Mouse (Mus musculus) heart, embryonic 10.5 days (tissue): ENCODE results near the gene Alg10b. TPM values are rescaled to one million over a fixed set of nuclear protein-coding genes. Genes with fewer than 3 reads are reported as not detected.
"Not testable (repeated sequence)": the region's sequence is repeated elsewhere in the genome, so short reads cannot be mapped to it uniquely, and the experiment has no call there.

Experiments
- DNase-seq: peaks from one replicate; pipeline ENCODE4 v3.0.0-alpha.2; 2017; ENCODE audit warnings: low spot score
- H3K27ac ChIP-seq: fragments of 300-500 bp; sonication (generic); 2 replicates; pipeline ENCODE4 v1.5.1; 2016; ENCODE audit warnings: mild to moderate bottlenecking
- H3K27me3 ChIP-seq: fragments of 300-500 bp; sonication (generic); 2 replicates; pipeline ENCODE4 v1.6.1; 2016; ENCODE audit warnings: mild to moderate bottlenecking; ENCODE audit not compliant: poor library complexity, insufficient read depth, severe bottlenecking
- H3K36me3 ChIP-seq: fragments of 300-500 bp; sonication (generic); 2 replicates; pipeline ENCODE4 v1.6.1; 2016; ENCODE audit warnings: mild to moderate bottlenecking, moderate library complexity
- H3K4me1 ChIP-seq: fragments of 300-500 bp; sonication (generic); 2 replicates; pipeline ENCODE4 v1.6.1; 2016; ENCODE audit warnings: mild to moderate bottlenecking
- H3K4me3 ChIP-seq: fragments of 300-500 bp; sonication (generic); 2 replicates; pipeline ENCODE4 v1.5.1; 2016; ENCODE audit warnings: mild to moderate bottlenecking, moderate library complexity
- H3K9me3 ChIP-seq: fragments of 300-500 bp; sonication (generic); 2 replicates; pipeline ENCODE4 v1.6.1; 2016; ENCODE audit warnings: mild to moderate bottlenecking, moderate library complexity
- WGBS: fragments of 180-500 bp; shearing (Covaris S2); methylation state at CpG from one replicate; pipeline ENCODE4 v1.1.7; 2016; 5-methylcytosine and 5-hydroxymethylcytosine counted together
- polyA plus RNA-seq: library from polyadenylated mRNA; unstranded; fragments of >200 nt; fragmentation: Nextera tagmentation; extraction: Ambion mirVana; gene quantifications from 2 replicates; pipeline ENCODE4 v1.2.1, GENCODE M21; 2016

Alg10b gene
- polyA plus RNA-seq: 22.2 and 23.0 TPM in 2 replicates

GRCm38 (mm10) chr15:90223969-90224750, at the start of gene Alg10b:
Alg10b (plus strand) TSS chr15:90224311.
- peaks cover 27% of the 10 kb centered on the region for H3K36me3 ChIP-seq
- peak within 1 kb of the TSS; percentile 90 for H3K4me3 ChIP-seq
- WGBS: under 1% methylated on average over 52 of the region's 59 CpGs
- no peaks in the 10 kb centered on the region for H3K9me3 ChIP-seq
- peaks cover 9% of the 10 kb centered on the region; the same call in 1 of the 2 replicates for H3K4me1 ChIP-seq
- peak within 1 kb of the TSS; percentile 95 for H3K27ac ChIP-seq
- peak; percentile 97 for DNase-seq
- H3K27me3 ChIP-seq: no peaks in the 10 kb centered on the region

DNA sequence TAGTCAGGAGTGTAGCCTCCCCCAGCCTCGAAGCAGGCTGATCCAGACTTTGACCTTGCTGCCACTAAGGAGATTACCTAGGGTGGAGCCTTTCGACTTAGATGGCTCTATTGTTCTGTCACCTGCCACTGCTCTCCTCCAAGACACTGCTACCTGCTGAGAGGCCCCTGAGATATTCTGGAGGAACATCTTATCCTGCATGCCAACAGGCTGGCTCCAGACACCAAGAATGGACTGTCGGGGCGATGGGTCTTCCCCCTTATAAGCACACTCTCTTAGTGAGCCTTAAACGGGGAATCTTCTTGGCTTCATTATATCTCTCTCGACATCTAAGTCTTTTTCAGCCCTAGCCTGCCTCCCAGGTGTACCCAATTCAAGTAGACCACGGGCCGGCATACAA, 41.0 kb upstream of the Alg10b start:
- DNase-seq, H3K36me3 ChIP-seq, H3K27ac ChIP-seq, H3K27me3 ChIP-seq, H3K4me1 ChIP-seq, H3K4me3 ChIP-seq, H3K9me3 ChIP-seq: not testable (repeated sequence)
- 72% methylated on average over 8 of the region's 8 CpGs for WGBS

- H3K9me3 ChIP-seq: no peaks in the 10 kb centered on the region
- no peak overlapping the region for H3K4me3 ChIP-seq
- no peaks in the 10 kb centered on the region for H3K4me1 ChIP-seq
- H3K36me3 ChIP-seq: no peaks in the 10 kb centered on the region
- 87% methylated on average over 6 of the region's 6 CpGs for WGBS
- no peak overlapping the region for H3K27ac ChIP-seq
- no peaks in the 10 kb centered on the region for H3K27me3 ChIP-seq
- no peak for DNase-seq
Observed at GRCm38 (mm10) chr15:90183511-90183910, 40.6 kb upstream of the Alg10b start.

GRCm38 (mm10) chr15:90184743-90185142, 39.4 kb upstream of the Alg10b start:
- H3K4me3 ChIP-seq: no peak overlapping the region
- no peak for DNase-seq
- H3K36me3 ChIP-seq: no peaks in the 10 kb centered on the region
- no peaks in the 10 kb centered on the region for H3K4me1 ChIP-seq
- no peaks in the 10 kb centered on the region for H3K9me3 ChIP-seq
- no peaks in the 10 kb centered on the region for H3K27me3 ChIP-seq
- WGBS: 59% methylated on average over 3 of the region's 3 CpGs
- H3K27ac ChIP-seq: no peak overlapping the region

DNA sequence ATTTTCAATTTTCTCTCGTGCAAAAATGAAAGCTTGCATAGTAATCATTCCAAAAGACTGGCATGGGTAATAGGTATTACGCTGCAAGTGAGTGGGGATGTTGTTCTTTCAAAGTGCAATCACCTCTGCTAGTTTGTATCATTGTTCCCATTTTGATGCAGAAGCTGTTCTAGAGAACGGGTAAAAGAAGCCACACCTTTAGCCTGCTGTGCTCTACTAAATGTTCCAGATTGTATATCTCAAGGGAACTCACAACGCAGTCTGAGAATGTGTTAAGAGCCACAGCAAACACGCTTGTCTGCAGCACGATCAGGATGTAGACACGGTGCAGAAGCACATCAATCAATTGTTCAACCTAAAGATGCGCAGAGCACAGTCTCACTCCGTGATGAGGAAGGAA, 34.6 kb upstream of the Alg10b start:
- H3K4me3 ChIP-seq: no peak overlapping the region
- H3K4me1 ChIP-seq: no peaks in the 10 kb centered on the region
- no peak overlapping the region for H3K27ac ChIP-seq
- H3K36me3 ChIP-seq: no peaks in the 10 kb centered on the region
- no peaks in the 10 kb centered on the region for H3K27me3 ChIP-seq
- no peaks in the 10 kb centered on the region for H3K9me3 ChIP-seq
- no peak for DNase-seq
- WGBS: 77% methylated on average over 9 of the region's 9 CpGs

GRCm38 (mm10) chr15:90213946-90214345, 10.2 kb upstream of the Alg10b start:
- DNase-seq: no peak
- 82% methylated on average over 8 of the region's 8 CpGs for WGBS
- H3K36me3 ChIP-seq: no peaks in the 10 kb centered on the region
- H3K27me3 ChIP-seq: no peaks in the 10 kb centered on the region
- H3K9me3 ChIP-seq: no peaks in the 10 kb centered on the region
- no peaks in the 10 kb centered on the region for H3K4me1 ChIP-seq
- H3K27ac ChIP-seq: no peak overlapping the region
- H3K4me3 ChIP-seq: no peak overlapping the region

DNA sequence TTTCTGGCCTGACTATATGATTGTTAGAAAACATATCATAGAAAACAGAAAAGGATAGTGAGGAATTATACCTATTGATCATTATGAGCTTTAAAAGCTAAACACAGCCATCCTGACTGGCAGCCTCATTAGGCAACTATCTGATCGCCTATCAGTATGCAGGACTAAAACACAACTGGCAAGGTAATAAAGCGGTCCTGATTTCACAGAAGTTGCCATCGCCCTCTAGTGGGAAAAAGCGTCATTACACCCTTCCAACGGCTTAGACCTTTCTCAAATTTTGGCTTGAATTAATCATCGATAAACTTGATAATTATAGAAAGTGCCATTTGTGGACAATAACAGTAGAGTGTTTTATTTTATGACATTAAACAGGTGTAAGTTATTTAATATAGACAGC, 9.2 kb upstream of the Alg10b start:
- Histone ChIP-seq H3K4me3 (no peak overlapping the region), H3K27ac (no peak overlapping the region), H3K36me3 (no peaks in the 10 kb centered on the region), H3K9me3 (no peaks in the 10 kb centered on the region), H3K27me3 (no peaks in the 10 kb centered on the region), H3K4me1 (no peaks in the 10 kb centered on the region)
- 18% methylated on average over 6 of the region's 6 CpGs for WGBS
- DNase-seq: no peak

GRCm38 (mm10) chr15:90225058-90225575, 1.0 kb downstream of the Alg10b start:
- Histone ChIP-seq H3K9me3 (no peaks in the 10 kb centered on the region), H3K4me1 (peaks cover 9% of the 10 kb centered on the region; the same call in 1 of the 2 replicates), H3K36me3 (peaks cover 37% of the 10 kb centered on the region), H3K4me3 (peak overlapping the region; percentile 90), H3K27ac (peak overlapping the region; percentile 95; the same call in 1 of the 2 replicates), H3K27me3 (no peaks in the 10 kb centered on the region)
- WGBS: 55% methylated on average over 4 of the region's 4 CpGs
- DNase-seq: peak; percentile 77

GRCm38 (mm10) chr15:90237657-90238056, 13.5 kb downstream of the Alg10b start:
- no peak overlapping the region for H3K4me3 ChIP-seq
- 40% methylated on average over 2 of the region's 2 CpGs for WGBS
- H3K27ac ChIP-seq: no peak overlapping the region
- H3K4me1 ChIP-seq: no peaks in the 10 kb centered on the region
- DNase-seq: no peak
- no peaks in the 10 kb centered on the region for H3K27me3 ChIP-seq
- no peaks in the 10 kb centered on the region for H3K9me3 ChIP-seq
- H3K36me3 ChIP-seq: peaks cover 8% of the 10 kb centered on the region

- no peak overlapping the region for H3K4me3 ChIP-seq
- H3K4me1 ChIP-seq: no peaks in the 10 kb centered on the region
- no peaks in the 10 kb centered on the region for H3K36me3 ChIP-seq
- 85% methylated on average over 5 of the region's 5 CpGs for WGBS
- H3K9me3 ChIP-seq: no peaks in the 10 kb centered on the region
- no peak for DNase-seq
- H3K27ac ChIP-seq: no peak overlapping the region
- no peaks in the 10 kb centered on the region for H3K27me3 ChIP-seq
Observed at GRCm38 (mm10) chr15:90244081-90244480, 20.0 kb downstream of the Alg10b start.

GRCm38 (mm10) chr15:90249694-90250093, 25.6 kb downstream of the Alg10b start:
- Histone ChIP-seq H3K9me3 (no peaks in the 10 kb centered on the region), H3K27me3 (no peaks in the 10 kb centered on the region), H3K4me1 (no peaks in the 10 kb centered on the region), H3K4me3 (no peak overlapping the region), H3K27ac (no peak overlapping the region), H3K36me3 (no peaks in the 10 kb centered on the region)
- 51% methylated on average over 3 of the region's 3 CpGs for WGBS
- no peak for DNase-seq

- no peaks in the 10 kb centered on the region for H3K27me3 ChIP-seq
- no peaks in the 10 kb centered on the region for H3K9me3 ChIP-seq
- no peak overlapping the region for H3K4me3 ChIP-seq
- no peaks in the 10 kb centered on the region for H3K36me3 ChIP-seq
- no peak overlapping the region for H3K27ac ChIP-seq
- WGBS: 87% methylated on average over 7 of the region's 7 CpGs
- DNase-seq: no peak
- no peaks in the 10 kb centered on the region for H3K4me1 ChIP-seq
Observed at GRCm38 (mm10) chr15:90282876-90283275, 58.8 kb downstream of the Alg10b start.
